Mouse (Mus musculus) heart, adult 18-20 months (tissue): Measurements from ENCODE around the gene Mapkap1. TPM values are rescaled to one million over a fixed set of nuclear protein-coding genes. Genes with fewer than 3 reads are reported as not detected.
"Not testable (repeated sequence)": the region's sequence is repeated elsewhere in the genome, so short reads cannot be mapped to it uniquely, and the experiment has no call there.

Experiments
- DNase-seq, 2 experiments: peaks; one replicate each; pipeline ENCODE4 v3.0.0; 2021 to 2022; ENCODE audit warnings: mixed read lengths in 1 of 2
- total RNA-seq, 2 experiments: library from RNA; stranded (reverse); gene quantifications; 2 replicates each; pipeline ENCODE4 v1.2.3; 2021

The Mapkap1 gene
- total RNA-seq, 2 experiments from 2014 or later, result 71.8 to 74.5 TPM

DNA sequence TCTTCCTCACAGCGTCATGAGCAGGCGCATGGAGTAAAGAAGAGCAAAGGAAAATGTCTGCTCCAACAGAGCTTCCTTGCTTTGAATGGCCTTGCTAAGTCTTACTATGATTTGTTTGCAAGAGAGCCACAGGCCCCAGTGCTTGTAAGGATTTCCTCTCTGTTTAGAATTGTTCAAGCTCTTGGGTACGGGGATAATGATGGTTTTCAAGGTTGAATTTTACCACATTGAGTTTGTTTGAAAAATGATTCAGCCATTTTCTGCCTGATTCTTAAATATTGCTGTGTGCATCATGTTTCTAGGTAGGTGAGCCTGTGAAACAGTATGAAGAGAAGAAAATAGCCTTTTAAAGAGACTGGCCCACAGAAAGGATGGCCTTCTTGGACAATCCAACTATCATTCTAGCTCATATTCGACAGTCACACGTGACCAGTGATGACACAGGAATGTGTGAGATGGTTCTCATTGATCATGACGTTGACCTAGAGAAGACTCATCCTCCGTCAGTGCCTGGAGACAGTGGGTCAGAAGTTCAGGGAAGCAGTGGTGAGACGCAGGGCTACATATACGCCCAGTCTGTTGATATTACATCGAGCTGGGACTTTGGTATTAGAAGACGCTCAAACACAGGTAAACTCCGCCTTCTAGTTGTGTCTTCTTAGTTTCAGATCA is 25.3 kb downstream of the Mapkap1 start:
- no peak for DNase-seq

DNA sequence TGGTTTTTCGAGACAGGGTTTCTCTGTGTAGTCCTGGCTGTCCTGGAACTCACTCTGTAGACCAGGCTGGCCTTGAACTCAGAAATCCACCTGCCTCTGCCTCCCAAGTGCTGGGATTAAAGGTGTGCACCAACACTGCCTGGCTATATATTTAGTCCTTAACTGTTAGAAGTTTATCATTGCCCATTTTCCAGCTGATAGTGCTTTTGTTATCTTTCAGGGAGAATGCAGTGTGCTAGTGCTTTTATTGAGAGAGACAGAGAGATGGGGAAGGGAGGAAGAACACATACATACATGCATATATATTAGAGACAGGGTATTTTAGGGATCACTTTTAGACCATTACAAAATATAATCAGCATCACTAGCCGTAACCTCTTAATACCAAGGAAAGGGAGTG is 26.3 kb downstream of the Mapkap1 start:
- DNase-seq, result not testable (repeated sequence)

DNA sequence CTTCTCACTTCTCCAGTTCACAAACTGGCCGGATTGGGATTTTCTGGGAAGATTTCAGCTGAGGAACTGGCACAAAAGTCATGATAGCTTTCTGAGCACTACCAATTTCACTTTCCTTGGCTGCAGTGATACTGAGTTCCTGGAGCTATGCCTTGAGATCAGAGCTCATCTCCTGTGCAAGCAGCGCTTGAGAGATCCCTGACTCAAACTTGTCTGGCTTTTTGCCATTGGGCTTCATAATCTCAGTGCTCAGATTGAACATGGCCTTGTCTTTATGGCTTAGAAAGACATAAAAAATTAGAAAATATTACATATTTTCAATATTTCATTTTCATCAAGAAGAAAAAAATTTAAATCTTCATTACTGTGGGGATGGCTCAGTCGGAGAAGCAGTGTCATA is 29.8 kb downstream of the Mapkap1 start:
- DNase-seq, result no peak

DNA sequence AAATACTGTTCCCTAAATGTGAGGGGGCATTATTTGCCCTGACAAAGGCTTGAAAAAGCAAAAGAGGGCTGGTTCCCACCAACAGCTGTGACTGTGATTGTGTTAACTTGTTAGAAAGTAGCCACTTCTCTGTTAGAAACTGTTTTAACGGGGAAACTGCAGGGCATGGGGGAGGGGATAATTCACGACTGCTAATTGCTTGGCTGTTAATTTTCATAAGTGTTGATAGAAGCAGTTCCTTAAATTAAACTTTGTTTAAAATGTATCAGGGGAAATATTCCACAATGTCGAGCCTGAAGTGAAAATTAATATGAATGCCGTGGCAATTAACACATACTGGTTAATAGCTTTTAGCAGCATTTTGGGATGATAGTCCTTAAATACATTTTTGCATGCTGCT is 42.2 kb downstream of the Mapkap1 start:
- no peak for DNase-seq

DNA sequence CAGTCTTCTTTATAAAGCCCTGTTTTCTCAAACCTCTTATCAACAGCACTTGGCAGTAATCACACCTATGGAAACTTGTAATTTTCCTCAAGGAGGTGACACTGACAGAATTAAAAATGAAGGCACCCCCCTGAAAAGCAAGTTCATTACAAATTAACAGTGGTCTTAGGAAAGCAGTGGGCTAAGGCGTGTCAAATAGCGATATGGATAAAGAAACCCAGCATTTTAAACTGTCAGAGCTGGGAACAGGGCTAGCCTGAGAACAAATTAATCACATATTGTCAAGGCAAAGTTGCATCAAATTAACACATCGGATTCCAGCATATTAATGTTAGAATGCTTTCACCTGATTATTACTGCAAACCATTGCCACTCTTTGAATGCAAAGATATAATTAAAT is 55.9 kb downstream of the Mapkap1 start:
- no peak for DNase-seq

DNA sequence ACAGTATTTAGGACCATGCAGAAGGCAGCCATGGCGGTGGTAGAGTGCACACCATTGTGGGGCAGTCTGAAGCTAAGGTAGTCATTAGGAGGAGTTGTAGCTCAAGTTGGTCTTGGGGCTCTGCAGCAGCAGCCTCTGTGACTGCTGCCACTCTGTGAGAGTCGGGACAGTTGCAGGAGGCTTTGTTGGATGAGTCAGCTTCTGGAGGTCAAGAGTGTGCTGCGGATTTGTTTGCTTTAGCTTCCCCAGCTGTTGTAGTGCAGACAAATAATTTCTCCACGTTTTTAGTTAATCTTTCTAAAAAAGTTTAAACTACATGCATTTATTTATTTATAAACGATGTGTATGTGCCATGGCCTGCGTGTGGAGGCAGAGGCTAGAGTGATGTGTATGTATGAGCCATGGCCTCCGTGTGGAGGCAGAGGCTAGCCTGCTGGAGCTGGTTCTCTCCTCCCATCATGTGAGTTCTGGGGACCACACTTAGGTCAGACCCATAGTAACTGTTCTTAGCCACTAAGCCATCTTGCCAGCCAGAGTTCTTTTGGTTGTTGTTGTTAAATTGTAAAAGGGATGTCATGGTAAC is 62.1 kb downstream of the Mapkap1 start:
- peak; percentile 11 to 14 for DNase-seq

DNA sequence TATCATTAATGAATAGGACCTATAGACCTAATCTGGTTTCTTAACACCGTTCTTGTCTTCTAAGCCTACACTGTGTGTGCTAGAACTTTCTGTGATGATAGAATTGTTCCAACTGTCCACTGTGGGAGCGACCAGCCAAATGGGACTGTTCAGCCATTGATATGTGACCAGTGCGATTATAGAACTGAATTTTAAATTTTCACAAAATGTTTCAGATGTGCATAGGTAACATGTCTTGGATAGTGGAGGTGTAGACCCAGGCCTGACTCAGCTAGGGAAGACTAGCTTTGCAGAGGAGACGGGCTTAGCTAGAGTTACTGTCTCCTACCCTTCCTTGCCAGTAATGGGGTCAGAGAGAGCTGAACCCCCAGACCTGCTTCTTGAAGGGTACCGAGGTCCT is 62.8 kb downstream of the Mapkap1 start:
- no peak for DNase-seq

DNA sequence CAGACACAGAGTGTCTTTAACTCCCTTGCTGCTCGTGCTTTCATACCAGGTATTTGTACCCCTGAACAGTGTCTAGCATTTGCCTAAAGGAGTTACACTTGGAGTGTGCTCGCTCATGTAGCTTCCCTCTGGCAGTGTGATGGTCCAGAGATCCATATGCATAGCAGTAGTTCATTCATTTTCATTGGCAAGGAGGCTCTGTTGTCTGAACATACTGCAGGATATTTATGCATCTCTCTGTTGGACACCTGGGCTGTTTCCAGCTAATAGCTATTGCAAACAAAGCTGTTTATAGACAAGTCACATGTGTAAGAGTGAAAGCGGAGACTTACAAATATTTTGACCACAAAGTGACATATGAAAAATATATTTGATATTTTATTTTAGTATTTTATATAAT is 67.2 kb downstream of the Mapkap1 start:
- no peak for DNase-seq

DNA sequence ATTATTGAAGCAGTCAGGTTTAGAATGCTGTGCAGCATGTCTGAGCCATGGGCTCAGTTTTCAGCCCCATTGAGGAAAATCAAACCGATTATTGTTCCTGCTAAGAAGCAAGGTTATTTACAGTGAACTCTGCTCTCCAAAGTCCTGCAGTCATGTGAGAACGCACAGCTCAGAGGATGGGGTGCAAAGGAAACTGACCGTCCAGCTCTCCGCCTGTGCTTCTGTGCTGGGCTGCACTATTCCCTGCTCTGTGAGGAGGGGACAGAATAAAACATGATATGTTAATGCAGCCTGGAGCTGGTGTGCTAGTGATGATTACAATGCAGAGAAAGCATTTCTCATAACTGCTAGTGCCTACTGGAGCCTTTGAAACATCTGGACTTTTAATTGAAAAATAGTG is 74.8 kb downstream of the Mapkap1 start:
- DNase-seq, result no peak

DNA sequence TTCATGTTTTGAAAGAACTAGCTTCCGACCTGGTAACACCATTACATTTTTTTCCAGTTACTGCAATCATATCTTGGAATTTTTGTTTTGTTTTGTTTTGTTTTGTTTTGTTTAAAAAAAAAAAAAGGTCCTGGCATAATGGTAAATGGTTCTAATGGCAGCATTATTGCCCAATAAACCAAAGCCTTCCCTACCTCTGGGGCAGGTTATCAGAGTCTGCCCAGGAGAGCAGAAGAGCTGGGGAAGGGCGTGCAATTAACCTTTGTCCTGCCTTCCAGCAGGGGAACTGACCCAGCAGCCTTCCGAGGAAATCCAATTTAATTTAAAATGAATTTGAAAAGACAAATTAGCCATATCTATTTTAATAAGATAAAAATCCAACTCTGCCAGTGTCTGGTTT is 75.5 kb downstream of the Mapkap1 start:
- no peak for DNase-seq

DNA sequence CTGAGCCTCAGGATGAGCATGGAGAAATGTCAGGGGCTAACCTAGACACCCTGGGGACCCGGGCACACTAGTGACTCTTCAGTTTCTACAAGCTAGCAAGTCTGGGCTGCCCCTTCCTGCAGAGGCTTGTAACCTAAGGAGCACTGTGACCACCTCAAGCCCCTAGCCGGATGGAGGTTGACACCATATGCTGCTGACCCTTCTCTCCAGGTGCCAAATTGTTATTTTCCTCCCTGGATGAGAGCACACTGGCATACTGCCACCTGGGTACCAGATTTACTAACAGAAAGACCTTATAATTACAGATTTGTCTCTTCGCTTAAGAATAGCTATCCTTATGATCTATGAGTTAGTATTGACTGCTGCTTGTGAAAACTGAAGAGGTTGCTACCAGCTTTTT is 76.0 kb downstream of the Mapkap1 start:
- no peak for DNase-seq

DNA sequence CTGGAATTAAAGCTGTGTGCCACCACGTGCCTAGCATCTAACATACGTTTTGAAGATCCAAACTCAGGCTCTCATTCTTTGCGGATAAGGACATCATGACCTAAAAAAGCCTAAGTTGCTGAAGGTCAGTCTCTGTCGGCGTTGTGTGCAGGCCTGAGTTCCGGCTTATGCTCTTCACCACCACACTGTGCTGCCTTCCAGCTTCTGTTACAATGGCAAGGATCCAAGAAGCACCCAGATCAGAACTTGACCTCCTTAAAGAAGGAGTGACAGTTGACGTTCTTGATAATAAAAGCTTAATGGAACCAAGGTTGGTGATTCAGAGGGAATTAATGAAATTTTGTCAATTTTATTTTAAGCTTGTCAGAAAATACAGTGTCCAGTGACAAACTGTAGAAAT is 80.7 kb downstream of the Mapkap1 start:
- peak in 1 of 2 experiments; percentile 6 for DNase-seq

DNA sequence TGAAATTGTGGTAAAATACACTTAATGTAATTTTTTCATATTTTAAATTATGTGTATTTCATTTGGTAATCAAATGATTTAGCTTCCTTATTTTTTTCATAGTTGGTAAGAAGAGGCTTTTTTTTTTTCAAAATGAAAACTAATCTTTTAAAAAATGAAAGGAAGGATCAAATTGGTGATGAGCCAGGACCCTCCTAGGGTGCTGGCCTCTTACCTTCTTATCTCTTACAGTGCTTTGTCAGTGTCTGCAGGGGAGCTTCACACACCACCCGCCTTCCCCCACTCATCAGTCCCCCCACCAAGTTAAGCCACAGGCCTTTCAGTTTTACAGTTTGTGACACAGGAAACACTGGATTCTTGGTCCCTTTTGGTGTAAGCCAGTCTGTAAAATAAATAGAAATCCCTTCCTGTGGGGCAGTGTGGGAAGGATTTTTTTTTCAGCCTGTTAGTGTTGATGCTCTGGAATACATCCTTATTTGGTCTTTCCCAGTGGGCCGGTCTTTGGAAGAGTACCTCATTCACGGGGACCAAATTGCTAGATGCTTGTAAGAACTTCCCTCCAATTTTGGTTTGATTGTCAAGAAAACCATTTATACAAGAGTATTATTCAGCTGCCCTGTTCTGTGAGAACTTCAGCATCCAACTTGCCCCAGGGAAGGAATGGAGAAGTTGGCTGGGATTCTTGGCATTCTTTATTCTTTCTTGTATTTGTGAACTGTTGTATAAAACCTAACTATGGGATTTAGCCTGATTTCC is 97.6 kb downstream of the Mapkap1 start:
- DNase-seq, result peak in 1 of 2 experiments; percentile 5

DNA sequence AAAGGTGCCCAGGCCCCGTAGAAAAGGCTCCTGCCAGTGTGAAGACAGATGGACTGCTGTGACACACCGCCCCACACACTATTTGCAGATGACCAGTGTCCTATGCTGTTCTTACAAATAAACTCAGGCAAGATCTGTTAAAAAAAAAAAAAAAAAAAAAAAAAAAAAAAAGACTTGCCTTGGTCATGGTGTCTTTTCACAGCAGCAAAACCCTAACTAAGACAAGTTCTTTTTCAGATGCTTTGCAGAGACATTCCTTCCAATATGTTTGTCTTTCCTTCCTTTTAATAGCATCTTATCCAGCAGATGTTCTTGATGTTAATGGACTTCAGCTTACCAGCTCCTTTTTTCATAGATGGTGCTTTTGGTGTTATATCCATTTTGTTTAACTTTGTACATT is 99.6 kb downstream of the Mapkap1 start:
- DNase-seq, result not testable (repeated sequence)

DNA sequence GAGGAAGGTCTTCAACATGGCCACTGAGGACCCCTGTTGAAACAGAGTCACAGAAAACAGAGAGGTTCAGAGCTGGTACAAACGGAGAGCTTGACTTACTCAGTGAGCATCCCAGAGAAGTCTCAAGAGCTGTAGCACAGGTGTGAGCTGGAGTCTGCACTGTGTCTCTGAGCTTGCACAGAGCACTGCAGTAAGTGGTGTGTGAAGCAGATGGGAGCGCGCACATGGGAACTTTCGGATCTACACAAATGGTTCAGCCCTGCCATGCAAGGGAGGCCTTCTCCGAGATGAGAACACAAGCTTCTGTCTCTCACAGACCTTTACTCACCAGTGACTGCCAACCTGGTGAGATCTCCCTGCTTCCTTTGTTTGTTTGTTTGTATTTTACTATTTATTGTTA is 103.3 kb downstream of the Mapkap1 start:
- DNase-seq, result no peak

DNA sequence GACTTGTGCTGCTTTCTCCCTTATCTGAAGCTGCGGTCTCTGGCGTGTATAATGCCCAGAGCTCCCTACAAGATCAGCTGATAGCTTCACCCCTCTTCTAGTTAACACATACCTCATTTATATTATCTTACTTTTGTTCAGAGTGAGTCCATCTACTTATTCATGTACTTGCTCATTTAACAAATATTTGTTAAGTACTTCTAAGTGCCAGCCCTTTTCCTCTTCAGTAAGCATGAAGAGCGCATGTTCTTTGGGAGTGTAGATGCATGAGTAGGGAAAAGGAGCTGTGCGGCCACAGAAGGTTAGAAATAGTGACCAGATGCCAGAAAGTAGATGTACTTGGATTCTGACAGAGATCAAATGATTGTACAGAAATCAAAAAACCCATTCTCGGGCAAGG is 108.7 kb downstream of the Mapkap1 start:
- no peak for DNase-seq

DNA sequence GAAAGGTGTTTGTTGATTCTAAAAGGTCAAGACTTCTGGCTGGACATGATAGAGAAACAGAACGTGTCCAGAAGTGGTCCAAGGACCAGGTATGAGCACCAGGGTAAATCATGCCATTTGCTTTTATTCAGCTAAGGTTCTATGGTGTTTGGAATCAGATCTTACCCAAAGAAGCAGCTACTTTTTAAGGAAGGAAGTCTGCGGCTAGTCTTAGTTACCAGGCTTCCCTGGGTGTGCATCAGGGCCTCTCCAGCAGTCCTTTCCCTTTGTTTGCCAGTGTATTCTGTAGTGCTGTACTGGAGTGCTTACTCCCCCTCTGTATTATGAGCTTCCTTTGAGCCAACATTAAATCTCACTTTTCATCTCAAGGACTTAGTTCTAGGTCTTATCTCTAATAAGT is 111.5 kb downstream of the Mapkap1 start:
- DNase-seq, result no peak

DNA sequence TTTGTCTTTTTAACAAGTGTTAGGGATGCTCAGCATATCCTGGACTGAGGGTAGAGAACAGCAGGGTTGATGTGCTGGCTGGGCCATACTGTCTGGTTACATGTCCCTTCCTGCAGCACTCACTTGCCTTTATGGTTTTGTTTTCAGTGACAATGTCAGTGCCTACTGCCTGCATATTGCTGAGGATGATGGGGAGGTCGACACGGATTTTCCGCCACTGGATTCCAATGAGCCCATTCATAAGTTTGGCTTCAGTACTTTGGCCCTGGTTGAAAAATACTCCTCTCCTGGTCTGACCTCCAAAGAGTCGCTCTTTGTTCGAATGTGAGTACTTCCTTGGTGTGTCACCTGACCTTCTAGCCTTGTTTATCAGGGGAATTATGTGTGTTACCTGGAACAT is 112.0 kb downstream of the Mapkap1 start:
- no peak for DNase-seq

DNA sequence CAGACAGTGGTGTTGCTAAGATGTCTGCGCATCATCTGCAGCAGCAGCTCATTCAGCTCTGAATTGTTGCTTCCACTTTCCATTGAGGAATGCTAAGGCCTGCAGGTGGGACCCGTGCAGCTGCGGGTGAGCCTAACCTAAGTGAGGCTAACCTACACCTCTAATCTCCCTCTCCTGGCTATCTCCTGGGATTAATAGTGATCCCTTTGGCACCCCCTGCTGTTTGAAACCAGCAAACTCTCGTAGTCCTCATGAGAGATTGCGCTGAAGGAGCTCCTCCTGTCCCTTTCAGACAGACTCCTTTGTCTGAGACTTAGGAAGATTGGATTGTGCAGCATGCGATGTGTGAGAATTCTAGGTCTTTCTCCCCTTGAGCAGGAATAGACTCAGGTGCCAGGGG is 113.0 kb downstream of the Mapkap1 start:
- peak; percentile 27 to 64 for DNase-seq

DNA sequence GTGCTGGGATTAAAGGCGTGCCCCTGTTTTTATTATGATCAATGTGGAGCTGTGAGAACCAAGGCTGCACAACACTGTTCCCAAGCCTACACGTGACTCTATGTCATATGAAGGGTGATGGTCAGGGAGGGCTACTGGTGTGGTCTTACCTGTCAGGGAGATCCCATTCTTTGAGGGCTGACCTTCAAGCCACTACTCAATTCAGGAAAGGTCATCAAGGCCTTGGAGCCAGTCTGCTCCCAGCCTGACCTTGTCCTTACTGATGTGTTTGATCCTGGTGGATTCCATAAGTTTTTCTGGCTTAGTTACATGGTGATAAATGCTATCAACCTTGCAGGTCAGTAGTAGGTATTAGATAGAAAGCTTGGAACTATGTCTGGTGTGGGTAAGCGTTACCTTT is 114.8 kb downstream of the Mapkap1 start:
- DNase-seq, result no peak

DNA sequence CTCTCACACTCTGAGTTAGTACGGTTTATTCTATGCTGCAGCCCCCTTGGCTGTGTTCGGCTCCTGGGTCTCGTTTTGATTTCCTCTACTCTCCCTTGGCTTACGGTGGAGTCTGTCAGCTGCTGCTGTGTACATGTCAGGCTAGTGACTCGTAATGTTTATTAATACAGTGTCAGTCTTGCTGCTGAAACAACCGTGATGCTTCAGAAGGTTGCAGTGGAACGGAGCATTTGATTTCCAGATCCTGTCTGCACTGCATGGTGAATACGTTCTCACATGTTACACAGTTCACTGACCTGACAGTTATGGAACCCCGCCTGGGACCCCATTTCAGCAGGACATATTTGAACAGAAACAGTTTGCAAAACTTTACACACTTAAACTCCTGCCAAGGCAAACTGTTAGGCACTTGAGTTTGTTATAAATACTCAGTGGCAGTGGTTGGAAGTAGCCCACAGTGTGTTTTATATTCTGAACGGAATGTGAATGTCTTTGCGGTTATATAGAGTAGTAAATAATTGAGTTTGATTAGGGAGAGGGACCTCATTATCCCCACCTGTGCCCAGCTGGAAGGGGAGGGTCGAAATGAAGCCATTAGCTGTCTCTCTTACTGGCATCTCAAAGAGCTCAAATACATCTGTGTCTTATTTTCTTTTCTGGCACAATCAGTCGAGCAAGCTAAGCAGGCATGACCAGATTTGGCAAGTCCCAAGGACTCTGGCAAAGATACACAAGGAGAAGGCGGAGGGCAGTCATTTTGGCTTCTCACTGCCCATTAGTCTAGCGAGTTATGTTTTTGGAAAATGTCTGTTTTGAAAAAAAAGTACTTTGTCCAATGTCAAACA is 120.2 kb downstream of the Mapkap1 start:
- peak; percentile 59 to 68 for DNase-seq

DNA sequence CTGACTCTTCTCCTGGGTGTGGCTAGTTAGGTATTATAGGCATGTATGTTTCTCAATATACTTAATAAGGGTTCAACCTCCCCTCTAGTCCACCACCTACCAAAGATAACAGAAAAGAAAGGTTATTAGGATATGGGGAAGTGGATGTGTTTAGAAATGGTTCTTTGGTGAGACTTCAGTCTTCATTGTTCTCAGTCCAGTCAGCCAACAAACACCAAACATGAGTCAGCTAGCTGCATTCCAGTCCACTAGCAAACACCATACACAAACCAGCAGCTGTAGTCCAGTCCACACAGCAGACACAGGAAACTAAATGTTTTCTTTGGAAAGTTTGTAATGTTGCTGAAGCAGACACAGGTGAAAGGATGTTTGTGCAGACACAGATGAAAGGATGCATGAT is 121.9 kb downstream of the Mapkap1 start:
- DNase-seq, result no peak

DNA sequence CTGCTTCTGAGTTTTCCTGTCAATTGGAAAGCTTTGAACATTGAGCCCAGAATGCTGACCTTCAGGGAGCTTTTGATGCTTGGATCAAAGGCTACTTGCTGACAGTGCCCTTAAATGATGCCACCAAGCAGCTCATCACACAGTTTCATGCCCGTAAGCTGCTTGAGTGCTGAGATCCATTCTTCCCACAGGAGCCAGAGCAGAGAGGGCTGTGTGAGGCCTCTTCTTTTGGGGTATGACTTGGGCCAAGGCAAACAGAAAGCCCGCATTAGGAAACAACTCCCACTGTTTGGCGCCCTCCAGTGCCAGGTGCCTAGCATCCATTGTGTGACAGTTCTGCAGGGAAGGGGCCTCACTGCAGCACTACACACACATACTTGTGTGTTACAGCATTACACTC is 123.5 kb downstream of the Mapkap1 start:
- DNase-seq, result peak in 1 of 2 experiments; percentile 22
